Mouse (Mus musculus) MEL (cell line): ENCODE measurements around the gene Lnx2.

ENCODE experiments used
- CTCF ChIP-seq, 3 experiments: IDR thresholded peaks in 2 of 3; conservative IDR thresholded peaks in 1 of 3; 2 replicates each; pipeline ENCODE4 v1.5.1; 2011 to 2012; ENCODE audit warnings: low read length in 3 of 3, low read depth in 2 of 3, mild to moderate bottlenecking in 2 of 3, improper control_type of control experiment in 1 of 3, inconsistent platforms in 1 of 3, mixed read lengths in 1 of 3, moderate library complexity in 1 of 3; ENCODE audit not compliant: control insufficient read depth in 1 of 3, insufficient read depth in 1 of 3, poor library complexity in 1 of 3, severe bottlenecking in 1 of 3
- EP300 ChIP-seq, 2 experiments: IDR thresholded peaks; 2 replicates each; pipeline ENCODE4 v1.6.1; 2011; ENCODE audit warnings: improper control_type of control experiment in 2 of 2, low read length in 2 of 2, low read depth in 1 of 2, mild to moderate bottlenecking in 1 of 2
- KAT2A ChIP-seq: conservative IDR thresholded peaks from 2 replicates; pipeline ENCODE4 v1.6.1; 2012; ENCODE audit warnings: low read depth, low read length, improper control_type of control experiment, inconsistent platforms
- MAFK ChIP-seq: IDR thresholded peaks from 2 replicates; pipeline ENCODE4 v1.6.1; 2011; ENCODE audit warnings: low read depth, mild to moderate bottlenecking, low read length, improper control_type of control experiment, borderline replicate concordance
- MEF2A ChIP-seq: IDR thresholded peaks from 2 replicates; pipeline ENCODE4 v1.6.1; 2014; ENCODE audit warnings: low read depth, mild to moderate bottlenecking, inconsistent platforms, low read length, improper control_type of control experiment; ENCODE audit not compliant: poor library complexity, insufficient replicate concordance, severe bottlenecking; ENCODE audit errors: extremely low read depth
- MXI1 ChIP-seq: IDR thresholded peaks from 2 replicates; pipeline ENCODE4 v1.6.1; 2011; ENCODE audit warnings: mild to moderate bottlenecking, low read depth, low read length, improper control_type of control experiment
- MYB ChIP-seq: IDR thresholded peaks from 2 replicates; pipeline ENCODE4 v1.6.1; 2011; ENCODE audit warnings: mild to moderate bottlenecking, low read depth, low read length, improper control_type of control experiment
- POLR2A ChIP-seq, 2 experiments: IDR thresholded peaks; 2 replicates each; pipeline ENCODE4 v1.6.1; 2011 to 2012; ENCODE audit warnings: low read length in 2 of 2, mild to moderate bottlenecking in 2 of 2, control low read depth in 1 of 2, improper control_type of control experiment in 1 of 2, low read depth in 1 of 2, moderate library complexity in 1 of 2; ENCODE audit not compliant: control insufficient read depth in 1 of 2, insufficient read depth in 1 of 2, poor library complexity in 1 of 2
- RAD21 ChIP-seq: IDR thresholded peaks from 2 replicates; pipeline ENCODE4 v1.6.1; 2011; ENCODE audit warnings: mild to moderate bottlenecking, low read depth, low read length, improper control_type of control experiment
- SIN3A ChIP-seq: IDR thresholded peaks from 2 replicates; pipeline ENCODE4 v1.6.1; 2012; ENCODE audit warnings: low read length, improper control_type of control experiment, inconsistent platforms
- SMC3 ChIP-seq: IDR thresholded peaks from 2 replicates; pipeline ENCODE4 v1.6.1; 2011; ENCODE audit warnings: low read depth, low read length, improper control_type of control experiment
- TAL1 ChIP-seq: IDR thresholded peaks from 2 replicates; pipeline ENCODE4 v1.6.1; 2012; ENCODE audit warnings: mild to moderate bottlenecking, inconsistent platforms, low read length, moderate library complexity, mixed read lengths
- UBTF ChIP-seq: IDR thresholded peaks from 2 replicates; pipeline ENCODE4 v1.6.1; 2012; ENCODE audit warnings: low read depth, mild to moderate bottlenecking, inconsistent platforms, low read length, improper control_type of control experiment, moderate library complexity, borderline replicate concordance; ENCODE audit not compliant: insufficient read depth
- ZMIZ1 ChIP-seq: IDR thresholded peaks from 2 replicates; pipeline ENCODE4 v1.6.1; 2012; ENCODE audit warnings: low read depth, mild to moderate bottlenecking, inconsistent platforms, low read length, improper control_type of control experiment, moderate library complexity

DNA sequence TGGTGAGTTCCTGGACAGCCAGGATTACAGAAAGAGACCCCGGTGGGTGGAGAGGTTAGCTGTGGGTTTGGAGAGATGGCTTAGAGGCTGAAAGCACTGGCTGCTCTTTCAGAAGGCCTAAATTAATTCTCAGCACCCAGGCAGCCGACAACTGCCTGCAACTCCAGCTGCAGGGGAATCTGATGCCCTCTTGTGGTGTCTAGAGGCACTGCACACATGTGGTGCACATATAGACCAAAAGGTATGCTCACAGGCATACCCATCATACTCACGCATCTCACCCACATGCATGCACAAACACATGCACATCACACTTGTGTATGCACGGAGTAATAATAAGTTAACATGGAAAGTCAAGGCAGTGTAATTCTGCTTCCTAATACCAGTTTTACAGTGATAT lies 39.2 kb upstream of the Lnx2 start:
- no peak for TF ChIP-seq ZMIZ1
- no peak for TF ChIP-seq TAL1
- TF ChIP-seq UBTF = no peak
- no peak for TF ChIP-seq MXI1
- no peak for TF ChIP-seq MEF2A
- no peak for TF ChIP-seq MAFK
- peak; percentile 20 for TF ChIP-seq RAD21
- TF ChIP-seq MYB = no peak
- no peak for TF ChIP-seq EP300 (IDR thresholded peaks at IDR 0.05; ENCODE audit: low read depth in 1 of 2, low read length in 2 of 2)
- no peak for TF ChIP-seq KAT2A
- peak; percentile 49 for TF ChIP-seq SMC3
- TF ChIP-seq SIN3A = no peak
- no peak for TF ChIP-seq POLR2A (IDR thresholded peaks at IDR 0.05; ENCODE audit: control insufficient read depth in 1 of 2, insufficient read depth in 1 of 2, low read depth in 1 of 2, low read length in 2 of 2, poor library complexity in 1 of 2)
- TF ChIP-seq CTCF (IDR thresholded peaks at IDR 0.05 in 2 of 3, conservative IDR thresholded peaks at IDR 0.05 in 1 of 3; ENCODE audit: control insufficient read depth in 1 of 3, insufficient read depth in 1 of 3, low read depth in 2 of 3, low read length in 3 of 3, poor library complexity in 1 of 3, severe bottlenecking in 1 of 3) = peak; percentile 53 to 79 (median 57)
